Mouse (Mus musculus): ENCODE results near the gene Loxl1.

The Loxl1 gene

DNA sequence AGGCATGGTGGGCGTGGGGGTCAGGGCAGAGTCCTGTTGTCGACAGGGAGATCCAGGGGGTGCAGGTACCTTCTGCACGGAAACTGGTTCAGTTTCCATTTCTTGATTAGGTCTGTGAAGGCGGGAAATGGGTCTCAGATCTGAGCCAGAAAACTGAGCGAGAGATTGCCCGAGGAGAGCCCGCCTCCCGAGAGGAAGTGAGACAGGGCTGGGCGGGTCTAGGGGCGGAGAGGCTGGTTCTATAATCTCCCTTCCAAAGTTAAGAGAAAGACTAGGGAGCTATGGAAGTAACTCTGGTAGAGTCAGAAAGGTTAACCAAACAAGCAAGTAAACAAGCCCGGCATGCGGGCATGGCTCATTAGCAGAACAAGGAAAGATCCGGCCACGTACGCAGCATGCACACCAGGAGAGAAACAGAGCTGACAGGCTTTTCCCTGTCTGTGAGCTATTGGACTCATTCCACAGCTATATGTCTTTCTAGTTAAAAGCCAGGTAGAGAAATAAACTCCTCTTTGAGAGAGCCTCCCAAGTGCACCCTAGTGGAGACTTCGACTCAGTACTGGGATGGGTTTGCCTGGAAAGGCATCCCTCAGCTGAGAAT lies 63.3 kb downstream of the Loxl1 start, which contains the start of gene Pml:
Pml (minus strand) TSS at position 195 of the 601 bp plus-strand sequence.
- DNase-seq (ENCODE audit: low spot score), result peak; percentile 78

DNA sequence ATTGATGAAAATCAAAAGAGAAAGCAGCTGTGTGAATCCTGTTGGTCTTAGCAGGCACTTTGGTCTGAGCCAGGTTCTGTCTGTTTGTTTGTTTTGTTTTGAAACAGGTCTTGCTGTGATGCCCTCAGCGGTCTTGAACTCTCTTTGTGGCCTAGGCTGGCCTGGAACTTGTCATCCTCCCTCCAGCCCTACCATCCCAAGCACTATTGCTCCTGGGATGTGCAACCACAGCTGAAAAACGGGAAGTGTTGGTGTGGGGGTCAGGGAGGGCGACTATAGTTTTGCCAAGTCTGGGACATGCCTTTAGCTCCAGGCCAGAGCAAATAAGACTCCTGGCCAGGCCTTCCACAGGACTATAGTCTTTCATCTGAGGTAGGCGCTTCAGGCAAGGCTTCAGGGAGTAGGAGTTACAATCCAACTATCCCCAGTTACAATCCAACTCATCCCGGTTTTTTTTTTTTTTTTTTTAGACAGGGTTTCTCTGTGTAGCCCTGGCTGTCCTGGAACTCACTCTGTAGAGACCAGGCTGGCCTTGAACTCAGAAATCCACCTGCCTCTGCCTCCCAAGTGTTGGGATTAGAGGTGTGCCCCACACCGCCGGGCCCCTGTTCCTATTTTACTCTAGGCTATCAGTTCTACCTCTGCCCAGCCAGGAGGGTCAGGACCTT lies 64.1 kb downstream of the Loxl1 start:
- peak; percentile 31 for DNase-seq (ENCODE audit: low spot score)

GRCm38 (mm10) chr9:58247064-58247759 lies 65.8 kb downstream of the Loxl1 start:
- peak; percentile 83 for DNase-seq (ENCODE audit: low spot score)

GRCm38 (mm10) chr9:58246083-58246591 lies 66.8 kb downstream of the Loxl1 start:
- peak; percentile 77 for DNase-seq (ENCODE audit: low spot score)

- no peak for DNase-seq (ENCODE audit: low spot score)
Observed at GRCm38 (mm10) chr9:58243696-58244095, 69.3 kb downstream of the Loxl1 start.

- DNase-seq (ENCODE audit: low spot score), result no peak
Observed at GRCm38 (mm10) chr9:58242696-58243095, 70.3 kb downstream of the Loxl1 start.

DNA sequence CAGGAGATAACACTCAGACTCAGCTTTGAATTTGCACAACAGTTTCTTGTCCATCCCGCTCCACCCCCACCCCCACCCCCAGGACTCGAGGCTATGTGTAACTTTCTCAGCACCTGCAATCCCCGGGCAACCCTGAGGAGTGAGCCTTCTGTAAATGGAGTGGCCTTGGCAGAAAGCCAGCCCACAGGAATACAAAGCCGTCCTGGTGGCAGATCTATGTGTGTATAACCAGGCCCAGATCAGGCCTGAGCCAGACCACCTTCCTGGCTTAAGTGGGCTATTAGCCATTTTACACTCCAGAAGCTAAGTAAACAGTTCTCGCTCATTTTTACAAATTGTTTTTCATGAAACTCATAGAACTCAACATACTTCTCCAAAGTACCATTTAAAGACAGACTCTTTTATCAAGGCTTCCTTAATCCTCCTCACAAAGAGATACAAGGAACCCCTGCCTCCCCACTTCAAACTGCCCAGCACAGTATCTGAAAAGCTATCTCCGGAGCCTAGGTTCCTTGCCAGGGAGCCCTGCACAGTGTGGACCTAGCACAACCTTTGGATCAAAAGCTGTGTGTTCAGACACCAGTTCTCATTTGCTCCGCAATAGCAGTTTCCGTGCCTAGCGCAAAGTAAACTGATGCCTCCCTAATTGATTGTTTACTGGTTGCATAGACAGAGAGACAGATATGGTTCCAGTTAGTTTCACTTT lies 71.1 kb downstream of the Loxl1 start:
- DNase-seq (ENCODE audit: low spot score), result no peak
